Mouse (Mus musculus) ES-E14 (cell line): ENCODE measurements around the gene Higd1a. TPM values are rescaled to one million over a fixed set of nuclear protein-coding genes. Genes with fewer than 3 reads are reported as not detected.

ENCODE experiments used
- DNase-seq: peaks from one replicate; pipeline ENCODE4 v3.0.0-alpha.2; 2013; ENCODE audit warnings: low read depth, low spot score
- H3K27ac ChIP-seq: 2 replicates; pipeline ENCODE4 v1.5.1; 2012; ENCODE audit warnings: low read depth, mild to moderate bottlenecking, low read length, moderate library complexity, mixed read lengths; ENCODE audit not compliant: poor library complexity, insufficient read depth, severe bottlenecking
- H3K36me3 ChIP-seq: 2 replicates; pipeline ENCODE4 v1.6.1; 2012; ENCODE audit warnings: mild to moderate bottlenecking, low read length, moderate library complexity, mixed read lengths; ENCODE audit not compliant: control insufficient read depth, poor library complexity, insufficient read depth, severe bottlenecking
- H3K4me1 ChIP-seq, 2 experiments: fragments of 150-350 bp in 1 of 2; sonication (generic) in 1 of 2; 2 replicates each; pipeline ENCODE4 v1.6.1; 2012; ENCODE audit warnings: low read length in 2 of 2, mild to moderate bottlenecking in 1 of 2, mixed read lengths in 1 of 2; ENCODE audit not compliant: control insufficient read depth in 2 of 2, insufficient read depth in 2 of 2, poor library complexity in 1 of 2
- H3K4me3 ChIP-seq, 2 experiments: fragments of 150-350 bp in 1 of 2; sonication (generic) in 1 of 2; 2 replicates each; pipeline ENCODE4 v1.5.1; 2012; ENCODE audit warnings: low read length in 2 of 2, low read depth in 1 of 2, mild to moderate bottlenecking in 1 of 2, mixed read lengths in 1 of 2; ENCODE audit not compliant: insufficient read depth in 1 of 2, poor library complexity in 1 of 2, severe bottlenecking in 1 of 2
- H3K9ac ChIP-seq: 2 replicates; pipeline ENCODE4 v1.6.1; 2012; ENCODE audit warnings: low read depth, mild to moderate bottlenecking, low read length, mixed read lengths; ENCODE audit not compliant: poor library complexity, insufficient read depth, severe bottlenecking
- H3K9me3 ChIP-seq: fragments of 150-350 bp; sonication (generic); 2 replicates; pipeline ENCODE4 v1.6.1; 2012; ENCODE audit warnings: low read depth, mild to moderate bottlenecking, low read length; ENCODE audit not compliant: control insufficient read depth, insufficient read depth
- CHD2 ChIP-seq: IDR thresholded peaks from 2 replicates; pipeline ENCODE4 v1.6.1; 2014; ENCODE audit warnings: mild to moderate bottlenecking, low read depth, low read length, inconsistent platforms
- HCFC1 ChIP-seq: IDR thresholded peaks from 2 replicates; pipeline ENCODE4 v1.6.1; 2012; ENCODE audit warnings: low read length, inconsistent platforms, borderline replicate concordance; ENCODE audit not compliant: insufficient read depth
- MAFK ChIP-seq: IDR thresholded peaks from 2 replicates; pipeline ENCODE4 v1.6.1; 2014; ENCODE audit warnings: mild to moderate bottlenecking, low read depth, low read length, inconsistent platforms; ENCODE audit not compliant: insufficient read depth
- ZC3H11A ChIP-seq: IDR thresholded peaks from 2 replicates; pipeline ENCODE4 v1.6.1; 2012; ENCODE audit warnings: low read depth, mild to moderate bottlenecking, inconsistent platforms, low read length, borderline replicate concordance
- ZNF384 ChIP-seq: IDR thresholded peaks from 2 replicates; pipeline ENCODE4 v1.6.1; 2012; ENCODE audit warnings: low read depth, low read length, inconsistent platforms
- in situ Hi-C, 2 experiments: fragments of 600-800 bp; cut with MboI; formaldehyde crosslinking; loops; one replicate each; pipeline ENCODE4 v1.15.1; 2025; ENCODE audit warnings: low sequenced_read_pairs in 2 of 2, inconsistent platforms in 1 of 2; ENCODE audit not compliant: unreplicated experiment in 2 of 2
- total RNA-seq: library from RNA; depleted of rRNA; stranded (reverse); fragments of 300-350 nt; gene quantifications from 2 replicates; pipeline ENCODE4 v1.2.3, GENCODE M21; 2012

The Higd1a gene
- total RNA-seq, 1 experiment, result 81.2 TPM

- Histone ChIP-seq H3K27ac (no peak overlapping the region), H3K9me3 (no peaks in the 10 kb centered on the region), H3K36me3 (no peaks in the 10 kb centered on the region), H3K4me3 (no peak overlapping the region), H3K4me1 (no peaks in the 10 kb centered on the region), H3K9ac (no peak overlapping the region)
- in situ Hi-C loops, result no loop called here
- TF ChIP-seq HCFC1 (no peak), CHD2 (no peak), MAFK (no peak), ZNF384 (no peak), ZC3H11A (no peak)
- no peak for DNase-seq
Observed at GRCm38 (mm10) chr9:121865425-121866008, 7.4 kb upstream of the Higd1a start.

DNA sequence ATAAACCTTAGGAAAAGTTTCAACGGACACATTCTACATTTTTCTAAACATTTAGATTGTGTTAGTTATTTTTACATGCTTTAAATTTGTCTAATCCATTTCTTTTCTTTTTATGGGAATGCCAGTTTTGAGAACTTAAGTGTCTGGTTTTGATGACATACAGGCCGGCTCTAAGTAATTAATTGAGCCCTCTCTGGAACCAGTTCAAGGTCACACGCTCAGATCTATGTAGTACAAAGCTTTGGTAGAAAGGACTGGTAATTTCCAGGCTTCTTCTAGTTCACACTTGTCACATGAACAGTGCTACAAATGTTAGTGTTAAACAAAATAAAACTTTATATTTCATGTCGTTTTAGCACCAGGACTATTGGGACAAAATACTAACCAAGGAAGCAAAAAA lies 6.7 kb upstream of the Higd1a start:
- no peak for DNase-seq
- H3K9me3 ChIP-seq, result no peaks in the 10 kb centered on the region
- TF ChIP-seq CHD2 (no peak), HCFC1 (no peak), ZNF384 (no peak), MAFK (no peak), ZC3H11A (no peak)

GRCm38 (mm10) chr9:121860921-121861320 lies 2.8 kb upstream of the Higd1a start:
- H3K27ac ChIP-seq, result no peak overlapping the region
- TF ChIP-seq ZC3H11A (no peak), CHD2 (no peak), ZNF384 (no peak), MAFK (no peak)
- H3K9me3 ChIP-seq, result no peaks in the 10 kb centered on the region
- no peak overlapping the region for H3K9ac ChIP-seq
- in situ Hi-C loops, result no loop called here
- no peak for DNase-seq
- H3K4me1 ChIP-seq, result peaks cover 0 to 2% of the 10 kb centered on the region in 2 experiments; a peak in 1 of 4 replicates
- no peak overlapping the region for H3K4me3 ChIP-seq
- no peaks in the 10 kb centered on the region for H3K36me3 ChIP-seq

More for the DNA sequence above, 6.7 kb upstream of the Higd1a start:
- H3K36me3 ChIP-seq, result no peaks in the 10 kb centered on the region
- no peak overlapping the region for H3K4me3 ChIP-seq
- H3K9ac ChIP-seq, result no peak overlapping the region
- no peaks in the 10 kb centered on the region for H3K4me1 ChIP-seq
- in situ Hi-C loops, result no loop called here
- no peak overlapping the region for H3K27ac ChIP-seq

DNA sequence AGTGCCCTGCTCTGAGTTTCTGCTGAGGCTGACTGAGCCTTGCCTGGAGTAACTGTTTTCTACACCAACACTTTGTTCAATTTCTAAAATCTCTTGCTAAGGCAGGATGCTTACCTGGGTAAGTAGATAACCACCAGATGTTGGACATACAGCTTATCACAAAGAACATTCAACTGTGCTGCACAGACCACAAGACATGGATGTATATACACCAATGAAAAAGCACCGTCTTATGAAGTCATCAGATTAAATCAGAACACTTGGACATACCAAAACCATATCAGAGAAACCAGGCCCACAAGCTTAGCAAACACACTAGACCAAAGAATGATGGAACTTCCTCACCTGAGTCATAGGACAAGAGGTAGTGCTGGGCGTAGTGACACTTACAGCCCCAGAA lies 1.2 kb upstream of the Higd1a start:
- Histone ChIP-seq H3K4me1 (peaks cover 2% of the 10 kb centered on the region in 2 experiments; a peak in 2 of 4 replicates), H3K36me3 (no peaks in the 10 kb centered on the region), H3K27ac (no peak overlapping the region), H3K9me3 (no peaks in the 10 kb centered on the region), H3K9ac (no peak overlapping the region), H3K4me3 (no peak overlapping the region)
- TF ChIP-seq ZNF384, result no peak
- no peak for TF ChIP-seq HCFC1
- no peak for TF ChIP-seq ZC3H11A
- in situ Hi-C loops, result no loop called here
- DNase-seq, result no peak

- in situ Hi-C loops, result no loop called here
- no peaks in the 10 kb centered on the region for H3K36me3 ChIP-seq
- H3K9me3 ChIP-seq, result no peaks in the 10 kb centered on the region
- H3K4me3 ChIP-seq, result peak overlapping the region; percentile 77 to 92
- peak overlapping the region; percentile 96 for H3K9ac ChIP-seq
- peaks cover 2 to 4% of the 10 kb centered on the region in 2 experiments; a peak in 2 of 4 replicates for H3K4me1 ChIP-seq
- peak; percentile 91 for DNase-seq
- TF ChIP-seq MAFK (no peak), CHD2 (no peak), HCFC1 (no peak), ZC3H11A (no peak), ZNF384 (no peak)
- H3K27ac ChIP-seq, result peak overlapping the region; percentile 93
Observed at GRCm38 (mm10) chr9:121857474-121858152, 549 bp downstream of the Higd1a start.
